Comparison of ENCODE assay signal across 8 mouse cellular contexts in genomic region chr14:19817949-19818348, GRCm38 (mm10). TPM values are rescaled to one million over a fixed set of nuclear protein-coding genes. Genes with fewer than 3 reads are reported as not detected.
DNase-seq lines count a peak whose midpoint lies in the region; ATAC-seq and TF ChIP-seq lines count a peak whose summit lies in the region.

No protein-coding gene starts in this region.

- intact Hi-C loops in left cerebral cortex, adult 2 months (cut with DNase I) = loop anchor here (1.0 to 5.0 kb wide), 3 partner anchors 51 to 112 kb away; partner anchors contain the start of gene Nid2

- H3K9ac ChIP-seq in heart, embryonic 11.5 days (ENCODE audit: low read depth, low read length) = no peak overlapping the region
- H3K9ac ChIP-seq in midbrain, embryonic 11.5 days (ENCODE audit: low read length) = no peak overlapping the region

- peaks cover 4% of the 10 kb centered on the region for H3K4me1 ChIP-seq in heart, embryonic 11.5 days (ENCODE audit: control insufficient read depth, insufficient read depth, low read length)
- 0 out of 2 replicates have a peak, but pooled peaks cover 2% of the 10 kb centered on the region for H3K4me1 ChIP-seq in embryonic fibroblast, embryonic 13.5 days (ENCODE audit: control insufficient read depth, insufficient read depth, low read length)
- peaks cover 6% of the 10 kb centered on the region for H3K4me1 ChIP-seq in midbrain, embryonic 11.5 days (ENCODE audit: control insufficient read depth, insufficient read depth, low read length)
- H3K4me1 ChIP-seq in spleen, adult 2 months (ENCODE audit: control insufficient read depth, insufficient read depth, insufficient read length) = peaks cover 2% of the 10 kb centered on the region; the same call in 1 of the 2 replicates

- no peaks in the 10 kb centered on the region for H3K27me3 ChIP-seq in heart, embryonic 11.5 days (ENCODE audit: control insufficient read depth, insufficient read depth, low read length)
- no peaks in the 10 kb centered on the region for H3K27me3 ChIP-seq in midbrain, embryonic 11.5 days (ENCODE audit: control insufficient read depth, insufficient read depth, low read length)
- no peaks in the 10 kb centered on the region for H3K27me3 ChIP-seq in spleen, adult 2 months (ENCODE audit: control insufficient read depth, insufficient read depth, low read length)

- TF ChIP-seq POLR2A in embryonic fibroblast, embryonic 13.5 days (IDR thresholded peaks at IDR 0.05; ENCODE audit: low read depth, low read length) = no peak
- no peak for TF ChIP-seq POLR2A in spleen, adult 2 months (IDR thresholded peaks at IDR 0.05; ENCODE audit: low read depth, low read length)

- no peak overlapping the region for H3K27ac ChIP-seq in heart, embryonic 11.5 days (ENCODE audit: low read depth, low read length)
- no peak overlapping the region for H3K27ac ChIP-seq in embryonic fibroblast, embryonic 13.5 days (ENCODE audit: insufficient read depth, low read length)
- H3K27ac ChIP-seq in left cerebral cortex, adult 2 months = no peak overlapping the region
- H3K27ac ChIP-seq in midbrain, embryonic 11.5 days (ENCODE audit: low read depth, low read length) = no peak overlapping the region
- H3K27ac ChIP-seq in spleen, adult 2 months (ENCODE audit: insufficient read depth, low read length) = no peak overlapping the region

- WGBS in heart, embryonic 11.5 days (ENCODE audit: insufficient replicate concordance) = 6% methylated on average over 1 of the region's 1 CpGs
- 14% methylated on average over 1 of the region's 1 CpGs for WGBS in midbrain, embryonic 11.5 days
- WGBS in spleen, adult 2 months = 0% methylated on average over 1 of the region's 1 CpGs

- peak; percentile 96 for DNase-seq in heart, adult 11 months
- DNase-seq in adrenal gland, postnatal 25 days = peak; percentile 81
- DNase-seq in heart, postnatal 4 days = peak; percentile 90
- DNase-seq in left cerebral cortex, adult 2 months (ENCODE audit: extremely low spot score in 1 of 2, low spot score in 2 of 2) = peak; percentile 71 to 79
- peak; percentile 99 for DNase-seq in midbrain, embryonic 11.5 days (ENCODE audit: low spot score, missing footprints)
- DNase-seq in spleen, adult 2 months (ENCODE audit: low read depth in 1 of 2, low spot score in 2 of 2) = peak; percentile 38 to 68

- no peak overlapping the region for H3K4me2 ChIP-seq in heart, embryonic 11.5 days
- H3K4me2 ChIP-seq in midbrain, embryonic 11.5 days = no peak overlapping the region

- no peak overlapping the region for H3K4me3 ChIP-seq in heart, embryonic 11.5 days (ENCODE audit: low read depth, low read length)
- no peak overlapping the region for H3K4me3 ChIP-seq in embryonic fibroblast, embryonic 13.5 days (ENCODE audit: insufficient read depth, low read length)
- no peak overlapping the region for H3K4me3 ChIP-seq in left cerebral cortex, adult 2 months
- no peak overlapping the region for H3K4me3 ChIP-seq in midbrain, embryonic 11.5 days (ENCODE audit: low read depth, low read length)
- H3K4me3 ChIP-seq in spleen, adult 2 months (ENCODE audit: extremely low read depth, insufficient read depth, insufficient read length) = no peak overlapping the region

- no peaks in the 10 kb centered on the region for H3K9me3 ChIP-seq in heart, embryonic 11.5 days (replicated peaks; ENCODE audit: control insufficient read depth, low read length)
- no peaks in the 10 kb centered on the region for H3K9me3 ChIP-seq in midbrain, embryonic 11.5 days (ENCODE audit: control insufficient read depth, low read length)

- no peak for ATAC-seq in heart, embryonic 11.5 days (replicated peaks; ENCODE audit: insufficient number of reproducible peaks, low FRiP score, low TSS enrichment)
- ATAC-seq in midbrain, embryonic 11.5 days (ENCODE audit: low FRiP score) = no peak

- peaks cover 24% of the 10 kb centered on the region for H3K36me3 ChIP-seq in heart, embryonic 11.5 days (ENCODE audit: control insufficient read depth, insufficient read depth, low read length)
- H3K36me3 ChIP-seq in midbrain, embryonic 11.5 days (ENCODE audit: control insufficient read depth, insufficient read depth, low read length) = peaks cover 17% of the 10 kb centered on the region
- H3K36me3 ChIP-seq in spleen, adult 2 months (ENCODE audit: control insufficient read depth, insufficient read depth, low read length) = peaks cover 31% of the 10 kb centered on the region

- TF ChIP-seq CTCF in embryonic fibroblast, embryonic 13.5 days (IDR thresholded peaks at IDR 0.05; ENCODE audit: borderline replicate concordance, insufficient read depth, low read length) = peak; percentile 68; the same call in 1 of the 2 replicates
- TF ChIP-seq CTCF in left cerebral cortex, adult 2 months (IDR thresholded peaks at IDR 0.05) = peak; percentile 99
- TF ChIP-seq CTCF in spleen, adult 2 months (IDR thresholded peaks at IDR 0.05; ENCODE audit: extremely low read depth, insufficient read depth, insufficient read length, insufficient replicate concordance) = peak; percentile 53; the same call in 1 of the 2 replicates

RNA-seq across cellular contexts. Expression of gene Rtraf, which starts 5.7 kb away (rescaled TPM):
- 188 and 199 TPM in 2 replicates for polyA plus RNA-seq in heart, embryonic 11.5 days (2014; fragmentation: Nextera tagmentation; extraction: Ambion mirVana)
- total RNA-seq in adrenal gland, postnatal 25 days (2021) = 68.8 and 69.2 TPM in 2 replicates
- polyA plus RNA-seq in embryonic fibroblast, embryonic 13.5 days (2011; ENCODE audit: insufficient read length, low read depth, missing spikeins) = 164 TPM in 2 replicates
- 10 to 100 TPM; 83.7 to 84.1 TPM for total RNA-seq in heart, postnatal 4 days (2021)
- 10 to 100 TPM; 42.9 to 45.1 TPM for total RNA-seq in left cerebral cortex, adult 2 months (2021)
- 277 and 280 TPM in 2 replicates for polyA plus RNA-seq in midbrain, embryonic 11.5 days (2014; fragmentation: Nextera tagmentation; extraction: Ambion mirVana)
- 10.0 and 10.8 TPM in 2 replicates for polyA plus RNA-seq in spleen, adult 2 months (2012; rRNA removed)

Comparison
In these comparisons a context has a peak if more than half of its experiments do, and no peak if none do; other contexts are left out.
1. RNA of gene Rtraf, which starts 5.7 kb away (polyA plus RNA-seq): 277 to 280 TPM in midbrain, embryonic 11.5 days, 188 to 199 TPM in heart, embryonic 11.5 days and 164 TPM in embryonic fibroblast, embryonic 13.5 days; 10.0 to 10.8 TPM in spleen, adult 2 months; every median in the first group is over 10 times any median in the second.
2. Peak in every context shown above with its lines, with median percentiles within 50 percentile points of each other: DNase-seq and CTCF ChIP-seq.